Mouse (Mus musculus) neutrophil, adult 5-6 weeks (primary cell): ENCODE data around the gene Rph3a. TPM values are rescaled to one million over a fixed set of nuclear protein-coding genes. Genes with fewer than 3 reads are reported as not detected.

Experiments used
- ATAC-seq: fragments of 151-379, 151-347 bp; 2 replicates; pipeline ENCODE4 v1.8.0; 2017; ENCODE audit warnings: mild to moderate bottlenecking, moderate TSS enrichment; ENCODE audit not compliant: insufficient number of reproducible peaks, poor library complexity, low FRiP score, severe bottlenecking; ENCODE audit errors: extremely low read depth
- total RNA-seq: library from RNA; stranded (forward); fragments of 200-1000 nt; gene quantifications from 2 replicates; pipeline ENCODE4 v1.2.3, GENCODE M21; 2017

Gene Rph3a
- not detected in 2 replicates for total RNA-seq

- no peak for ATAC-seq
These were observed at the start of gene Rph3a for GRCm38 (mm10) chr5:121009811-121010569. Gene Rph3a (minus strand): TSS chr5:121010092.

- ATAC-seq, result no peak
These were observed 48.4 kb upstream of the Rph3a start for GRCm38 (mm10) chr5:121058261-121058660.

- no peak for ATAC-seq
These were observed 44.0 kb upstream of the Rph3a start for GRCm38 (mm10) chr5:121053886-121054285.

GRCm38 (mm10) chr5:121041791-121042190, 31.9 kb upstream of the Rph3a start:
- no peak for ATAC-seq

- no peak for ATAC-seq
These were observed 29.6 kb upstream of the Rph3a start for GRCm38 (mm10) chr5:121039465-121039864.

- no peak for ATAC-seq
These were observed 20.3 kb upstream of the Rph3a start for GRCm38 (mm10) chr5:121030161-121030560.

GRCm38 (mm10) chr5:121019505-121019904, 9.6 kb upstream of the Rph3a start:
- no peak for ATAC-seq

GRCm38 (mm10) chr5:121017699-121018098, 7.8 kb upstream of the Rph3a start:
- ATAC-seq, result no peak

- ATAC-seq, result no peak
These were observed 6.5 kb upstream of the Rph3a start for GRCm38 (mm10) chr5:121016405-121016804.

- ATAC-seq, result no peak
These were observed 4.6 kb upstream of the Rph3a start for GRCm38 (mm10) chr5:121014496-121014895.

- ATAC-seq, result no peak
These were observed 2.1 kb upstream of the Rph3a start for GRCm38 (mm10) chr5:121011962-121012361.

- ATAC-seq, result no peak
These were observed 486 bp downstream of the Rph3a start for GRCm38 (mm10) chr5:121009406-121009805.

- no peak for ATAC-seq
These were observed 1.3 kb downstream of the Rph3a start for GRCm38 (mm10) chr5:121008411-121009239.

- ATAC-seq, result no peak
These were observed 2.3 kb downstream of the Rph3a start for GRCm38 (mm10) chr5:121007563-121007962.

- ATAC-seq, result no peak
These were observed 2.8 kb downstream of the Rph3a start for GRCm38 (mm10) chr5:121007130-121007529.

GRCm38 (mm10) chr5:121006176-121006575, 3.7 kb downstream of the Rph3a start:
- ATAC-seq, result no peak

- ATAC-seq, result no peak
These were observed 6.1 kb downstream of the Rph3a start for GRCm38 (mm10) chr5:121003781-121004180.

- ATAC-seq, result no peak
These were observed 10.3 kb downstream of the Rph3a start for GRCm38 (mm10) chr5:120999573-120999972.

GRCm38 (mm10) chr5:120988373-120988772, 21.5 kb downstream of the Rph3a start:
- no peak for ATAC-seq

GRCm38 (mm10) chr5:120983029-120983428, 26.9 kb downstream of the Rph3a start:
- ATAC-seq, result no peak
